Mouse (Mus musculus): ENCODE measurements around the gene Akna.

Gene Akna

DNA sequence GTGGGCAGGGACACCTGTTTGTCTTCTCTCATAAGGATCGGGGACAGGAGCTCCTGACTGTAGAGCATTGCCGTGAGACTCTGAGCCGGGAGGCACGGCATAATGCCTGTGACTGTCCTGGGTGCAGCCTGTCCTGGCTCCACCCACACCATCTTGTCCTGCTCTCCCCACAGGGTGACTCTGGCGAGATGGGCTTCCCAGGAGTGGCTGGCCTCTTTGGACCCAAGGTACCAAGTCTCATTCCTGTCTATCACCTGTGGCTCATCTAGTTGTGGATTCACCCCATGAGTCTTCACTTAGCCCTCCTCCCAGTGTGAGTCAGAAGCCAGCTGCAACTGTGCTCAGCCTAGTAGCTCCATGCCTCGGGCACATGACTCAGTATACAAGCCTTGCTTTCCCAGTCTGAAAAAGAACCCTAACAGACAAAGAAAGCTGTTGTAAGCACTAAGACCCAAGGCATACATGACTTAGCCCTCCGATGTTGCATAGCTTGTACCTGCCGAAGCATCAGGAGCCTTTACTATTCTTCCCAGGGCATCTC, 79.8 kb downstream of the Akna start:
- no peak for DNase-seq (ENCODE audit: low spot score in 2 of 2)

DNA sequence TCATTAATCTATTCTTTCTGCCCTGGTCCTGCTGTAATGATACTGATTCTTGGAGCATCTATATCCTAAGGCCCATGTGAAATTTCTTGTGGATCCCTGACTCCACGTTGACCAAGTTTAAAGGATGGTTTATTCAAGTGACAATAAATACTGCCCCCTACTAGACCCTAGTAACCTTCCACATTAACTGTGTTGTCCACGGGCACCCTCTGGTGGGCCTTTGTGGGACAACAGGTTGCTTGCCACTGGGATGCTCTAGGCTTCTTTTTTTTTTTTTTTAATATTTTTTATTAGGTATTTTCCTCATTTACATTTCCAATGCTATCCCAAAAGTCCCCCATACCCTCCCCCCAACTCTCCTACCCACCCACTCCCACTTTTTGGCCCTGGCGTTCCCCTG, 83.6 kb downstream of the Akna start:
- DNase-seq (ENCODE audit: low spot score in 2 of 2): peak in 1 of 2 experiments; percentile 77
